Mouse (Mus musculus) liver, embryonic 16.5 days (tissue): ENCODE measurements at regions not wholly inside any gene's neighbourhood (a gene's known extent, or its start where the extent isn't known, plus 50 kb on each side); places are given as distances from the start of the nearest gene placed in this dataset.

Source experiments
- ATAC-seq: fragments of 200-750 bp; cut with Nextera tagmentation; 2 replicates; pipeline ENCODE4 v1.8.0; 2017; ENCODE audit warnings: low read depth, mild to moderate bottlenecking, moderate number of reproducible peaks, moderate library complexity
- H3K27ac ChIP-seq: fragments of 300-500 bp; sonication (generic); 2 replicates; pipeline ENCODE4 v1.5.1; 2014; ENCODE audit warnings: mild to moderate bottlenecking, low read length
- H3K27me3 ChIP-seq: fragments of 300-500 bp; sonication (generic); 2 replicates; pipeline ENCODE4 v1.6.1; 2014; ENCODE audit warnings: low read depth, low read length, mixed read lengths; ENCODE audit not compliant: control insufficient read depth, insufficient read depth
- H3K36me3 ChIP-seq: fragments of 300-500 bp; sonication (generic); 2 replicates; pipeline ENCODE4 v1.6.1; 2014; ENCODE audit warnings: mild to moderate bottlenecking; ENCODE audit not compliant: control insufficient read depth, insufficient read depth
- H3K4me1 ChIP-seq: fragments of 300-500 bp; sonication (generic); 2 replicates; pipeline ENCODE4 v1.6.1; 2014; ENCODE audit warnings: low read depth, low read length, mixed read lengths; ENCODE audit not compliant: control insufficient read depth
- H3K4me2 ChIP-seq: fragments of 300-500 bp; sonication (generic); 2 replicates; pipeline ENCODE4 v1.6.1; 2014; ENCODE audit warnings: low read depth, low read length, mixed read lengths
- H3K4me3 ChIP-seq: fragments of 300-500 bp; sonication (generic); 2 replicates; pipeline ENCODE4 v1.5.1; 2014; ENCODE audit warnings: low read depth, mild to moderate bottlenecking, low read length
- H3K9ac ChIP-seq: fragments of 300-500 bp; sonication (generic); 2 replicates; pipeline ENCODE4 v1.6.1; 2014; ENCODE audit warnings: low read depth, low read length
- H3K9me3 ChIP-seq: fragments of 300-500 bp; sonication (generic); replicated peaks from 2 replicates; pipeline ENCODE4 v1.6.1; 2016; ENCODE audit warnings: low read length; ENCODE audit not compliant: control insufficient read depth
- WGBS: fragments of 180-500 bp; shearing (Covaris S2); extraction: QIAGEN DNeasy Blood & Tissue Kit; methylation state at CpG from one replicate; pipeline ENCODE4 v1.1.7; 2014; ENCODE audit not compliant: insufficient replicate concordance; 5-methylcytosine and 5-hydroxymethylcytosine counted together

DNA sequence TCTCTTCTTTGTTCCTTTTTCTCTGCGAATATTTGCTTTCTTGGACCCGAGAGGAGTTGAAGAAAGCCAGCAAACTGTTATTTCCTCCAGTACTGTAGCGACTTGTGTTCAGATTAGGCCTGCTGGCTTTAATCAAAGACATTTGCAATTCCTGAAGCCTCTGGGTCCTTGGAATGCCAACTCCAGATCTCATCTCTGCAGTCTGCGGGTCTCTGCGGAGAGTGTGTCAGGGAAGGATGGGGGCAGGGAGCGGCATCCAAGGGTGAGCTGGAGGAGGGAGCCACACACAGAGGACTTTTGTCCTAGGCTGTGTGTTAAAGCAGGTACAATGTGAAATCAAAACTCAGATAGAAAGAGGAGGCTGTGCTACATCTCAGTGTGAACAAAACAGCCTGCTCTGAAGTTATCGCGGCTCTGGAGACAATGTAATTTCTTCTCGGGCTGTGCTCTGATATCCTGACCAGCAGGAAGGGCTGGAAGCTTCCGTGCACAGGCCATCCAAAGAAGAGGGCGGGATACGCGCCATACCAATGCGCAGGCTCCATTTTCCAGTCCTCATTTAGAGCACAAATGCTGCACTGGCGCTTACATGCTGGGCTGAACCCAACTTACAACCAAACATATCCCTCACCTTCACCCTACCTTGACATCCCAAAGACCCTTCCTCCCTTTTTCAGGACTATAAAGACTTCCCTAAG is 71.1 kb upstream of the Cadm1 start:
- Histone ChIP-seq H3K9ac (no peak overlapping the region), H3K4me1 (no peaks in the 10 kb centered on the region), H3K27me3 (no peaks in the 10 kb centered on the region), H3K36me3 (no peaks in the 10 kb centered on the region), H3K9me3 (no peaks in the 10 kb centered on the region), H3K4me3 (no peak overlapping the region), H3K4me2 (no peak overlapping the region), H3K27ac (no peak overlapping the region)
- ATAC-seq = no peak
- WGBS = 50% methylated on average over 15 of the region's 15 CpGs

DNA sequence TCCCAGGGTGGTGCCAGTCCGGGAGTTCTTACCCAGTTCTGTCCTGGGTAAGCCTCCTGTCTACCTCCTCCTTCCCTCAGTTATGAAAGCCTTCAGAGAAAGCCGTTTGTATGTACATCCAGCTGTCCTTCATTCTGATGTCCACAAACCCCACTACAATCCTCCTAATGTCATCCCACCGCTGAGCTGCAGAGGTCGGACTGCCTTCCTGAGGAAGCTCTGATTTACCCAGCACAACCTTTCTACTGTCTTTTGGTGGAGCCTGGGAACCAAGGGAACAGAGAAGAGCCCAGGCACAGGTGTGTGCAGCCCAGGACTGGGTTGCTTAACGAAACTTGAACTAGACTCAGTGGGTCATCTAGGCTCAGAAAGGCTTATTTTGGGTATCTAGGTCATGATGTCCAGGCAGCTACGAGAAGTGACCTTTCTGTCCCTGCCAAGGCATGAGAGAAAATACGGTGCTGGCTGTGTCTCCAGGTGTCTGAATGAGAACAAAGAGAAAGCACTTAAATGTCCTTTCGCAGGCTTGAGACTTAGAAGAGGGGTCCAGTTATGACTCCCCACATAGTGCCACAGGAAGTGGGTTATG is 70.4 kb upstream of the Cadm1 start:
- H3K4me1 ChIP-seq = no peaks in the 10 kb centered on the region
- H3K4me3 ChIP-seq = no peak overlapping the region
- ATAC-seq = no peak
- no peaks in the 10 kb centered on the region for H3K27me3 ChIP-seq
- H3K9ac ChIP-seq = no peak overlapping the region
- H3K4me2 ChIP-seq = no peak overlapping the region
- H3K9me3 ChIP-seq = no peaks in the 10 kb centered on the region
- H3K27ac ChIP-seq = no peak overlapping the region
- H3K36me3 ChIP-seq = no peaks in the 10 kb centered on the region
- 53% methylated on average over 8 of the region's 8 CpGs for WGBS

DNA sequence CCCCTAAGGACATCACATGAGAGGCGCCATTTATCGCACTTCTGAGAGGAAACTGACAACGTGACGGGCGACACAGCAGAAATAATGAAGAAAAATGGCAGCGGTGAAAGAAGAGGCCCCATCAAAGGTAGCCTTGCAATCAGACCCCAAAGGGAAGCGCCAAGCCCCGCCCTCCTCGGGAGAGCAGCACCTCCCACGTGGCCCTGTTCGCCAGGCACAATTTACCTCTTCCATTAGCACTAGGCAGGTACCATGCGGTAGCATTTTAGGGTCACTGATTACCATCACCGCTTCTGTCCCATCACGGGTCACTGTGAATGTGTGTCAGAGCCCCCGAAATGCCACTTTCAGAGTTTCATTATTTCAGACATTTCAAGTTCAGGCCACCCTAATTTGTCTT is 69.7 kb upstream of the Cadm1 start:
- Histone ChIP-seq H3K9me3 (no peaks in the 10 kb centered on the region), H3K4me3 (no peak overlapping the region), H3K27me3 (no peaks in the 10 kb centered on the region), H3K27ac (no peak overlapping the region), H3K9ac (no peak overlapping the region), H3K4me2 (no peak overlapping the region), H3K36me3 (no peaks in the 10 kb centered on the region), H3K4me1 (no peaks in the 10 kb centered on the region)
- WGBS = 69% methylated on average over 15 of the region's 15 CpGs
- ATAC-seq = no peak

- 35% methylated on average over 3 of the region's 3 CpGs for WGBS
- no peaks in the 10 kb centered on the region for H3K9me3 ChIP-seq
- no peaks in the 10 kb centered on the region for H3K27me3 ChIP-seq
- H3K4me2 ChIP-seq = no peak overlapping the region
- H3K4me1 ChIP-seq = no peaks in the 10 kb centered on the region
- ATAC-seq = no peak
- H3K4me3 ChIP-seq = no peak overlapping the region
- H3K36me3 ChIP-seq = no peaks in the 10 kb centered on the region
- no peak overlapping the region for H3K9ac ChIP-seq
- no peak overlapping the region for H3K27ac ChIP-seq
Observed at GRCm38 (mm10) chr9:47461915-47462314, 68.1 kb upstream of the Cadm1 start.

DNA sequence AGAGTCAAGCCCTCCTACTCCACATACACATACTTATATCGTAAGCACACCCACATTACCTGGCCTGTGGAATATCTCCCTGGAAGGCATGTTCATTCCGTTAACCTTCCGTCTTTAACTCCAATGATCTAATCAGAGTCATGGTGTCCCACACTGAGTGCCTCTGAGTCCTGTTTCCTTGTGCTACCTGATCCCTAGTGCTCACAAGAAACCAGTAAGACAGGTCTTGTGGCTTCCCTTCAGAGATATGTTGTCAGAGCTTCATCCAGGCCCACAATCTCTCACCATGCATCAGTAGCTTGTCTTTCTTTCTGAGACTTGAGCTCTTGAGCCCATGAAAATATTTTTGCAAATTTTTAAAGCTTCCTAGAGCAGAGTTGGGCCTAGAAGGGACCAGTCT is 63.2 kb upstream of the Cadm1 start:
- 72% methylated on average over 3 of the region's 3 CpGs for WGBS
- H3K27me3 ChIP-seq = no peaks in the 10 kb centered on the region
- no peaks in the 10 kb centered on the region for H3K36me3 ChIP-seq
- no peak overlapping the region for H3K27ac ChIP-seq
- H3K4me2 ChIP-seq = no peak overlapping the region
- no peak overlapping the region for H3K4me3 ChIP-seq
- no peaks in the 10 kb centered on the region for H3K9me3 ChIP-seq
- no peak for ATAC-seq
- H3K9ac ChIP-seq = no peak overlapping the region
- no peaks in the 10 kb centered on the region for H3K4me1 ChIP-seq

DNA sequence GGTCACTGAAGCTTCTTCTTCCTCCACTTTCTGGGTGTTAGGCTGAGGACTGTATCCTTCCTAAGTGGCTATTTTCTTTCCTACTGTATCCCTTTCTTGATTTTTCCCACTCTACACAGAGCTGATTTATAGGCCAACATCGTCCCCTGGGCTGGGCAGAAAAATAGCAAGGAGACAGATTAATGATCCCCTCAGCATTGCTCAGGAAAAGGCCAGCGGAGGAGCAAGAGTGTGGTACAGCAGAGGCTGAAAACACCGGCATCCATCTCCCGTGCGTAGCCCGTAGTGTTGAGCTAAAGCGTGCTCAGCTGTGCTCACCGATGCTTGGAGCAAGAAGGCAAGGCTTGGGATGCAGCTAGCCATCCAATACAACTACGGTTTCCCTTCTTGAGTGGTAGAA is 62.2 kb upstream of the Cadm1 start:
- Histone ChIP-seq H3K4me2 (no peak overlapping the region), H3K36me3 (no peaks in the 10 kb centered on the region), H3K4me3 (no peak overlapping the region), H3K9ac (no peak overlapping the region), H3K4me1 (no peaks in the 10 kb centered on the region), H3K9me3 (no peaks in the 10 kb centered on the region), H3K27me3 (no peaks in the 10 kb centered on the region), H3K27ac (no peak overlapping the region)
- ATAC-seq = no peak
- 73% methylated on average over 9 of the region's 9 CpGs for WGBS

DNA sequence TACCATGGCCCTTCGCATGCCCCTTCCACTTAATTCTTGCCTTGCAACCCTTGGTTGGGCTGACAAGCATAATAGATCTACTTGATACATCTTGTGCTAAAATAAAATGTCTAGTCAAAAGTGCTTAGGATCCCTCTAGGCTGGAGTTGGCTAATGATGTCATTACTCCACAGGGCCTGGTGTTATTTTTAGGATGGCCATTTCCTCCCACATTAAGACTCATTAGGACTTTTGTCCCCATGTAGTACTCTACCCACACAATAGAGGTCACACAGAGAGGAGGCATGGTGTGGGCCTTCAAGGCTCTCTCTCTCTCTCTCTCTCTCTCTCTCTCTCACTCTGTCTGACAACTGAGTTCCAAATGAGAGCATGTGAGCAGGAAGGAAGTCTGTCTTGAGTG is 60.4 kb upstream of the Cadm1 start:
- Histone ChIP-seq H3K27me3 (no peaks in the 10 kb centered on the region), H3K4me1 (no peaks in the 10 kb centered on the region), H3K36me3 (no peaks in the 10 kb centered on the region), H3K4me3 (no peak overlapping the region), H3K9me3 (no peaks in the 10 kb centered on the region), H3K9ac (no peak overlapping the region), H3K27ac (no peak overlapping the region), H3K4me2 (no peak overlapping the region)
- ATAC-seq = no peak
- WGBS = 53% methylated on average over 1 of the region's 1 CpGs

GRCm38 (mm10) chr9:47470741-47471140 is 59.2 kb upstream of the Cadm1 start:
- H3K4me3 ChIP-seq = no peak overlapping the region
- ATAC-seq = no peak
- 30% methylated on average over 1 of the region's 1 CpGs for WGBS

DNA sequence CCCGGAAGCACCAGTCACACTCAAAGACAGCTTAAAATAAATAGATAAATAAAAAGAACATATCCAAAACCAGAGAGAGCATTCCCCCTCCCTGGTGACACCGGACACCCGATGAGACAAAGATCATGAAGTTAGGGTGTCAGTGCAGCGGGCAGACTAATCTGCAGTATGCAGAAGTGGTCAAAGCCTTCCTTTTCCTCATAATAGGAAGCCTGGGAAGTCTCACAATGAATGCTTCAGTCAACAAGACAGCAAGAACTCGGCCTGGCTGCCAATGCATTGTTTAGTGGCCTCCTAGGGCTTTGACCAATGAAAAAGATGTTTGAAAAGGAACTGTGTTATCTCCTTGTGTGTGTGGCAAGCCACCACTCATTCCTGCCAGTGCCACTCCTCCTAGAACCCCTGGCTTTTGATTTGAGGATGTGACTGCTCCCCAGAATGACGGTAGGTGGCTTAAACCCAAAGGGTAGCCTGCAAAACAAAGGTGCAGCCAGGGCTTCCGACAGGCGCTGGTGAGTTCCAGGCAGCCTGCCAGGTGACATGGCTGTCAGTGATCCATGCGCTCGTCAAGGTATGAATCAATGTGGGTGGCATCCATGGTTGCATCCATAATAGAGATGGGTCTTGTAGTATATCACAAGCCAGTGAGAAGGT is 58.1 kb upstream of the Cadm1 start:
- H3K4me1 ChIP-seq = no peaks in the 10 kb centered on the region
- H3K4me3 ChIP-seq = no peak overlapping the region
- H3K27ac ChIP-seq = no peak overlapping the region
- H3K9me3 ChIP-seq = no peaks in the 10 kb centered on the region
- no peak overlapping the region for H3K4me2 ChIP-seq
- H3K36me3 ChIP-seq = no peaks in the 10 kb centered on the region
- no peak for ATAC-seq
- H3K9ac ChIP-seq = no peak overlapping the region
- H3K27me3 ChIP-seq = no peaks in the 10 kb centered on the region
- 34% methylated on average over 10 of the region's 10 CpGs for WGBS

More at GRCm38 (mm10) chr9:47470741-47471140, 59.2 kb upstream of the Cadm1 start:
- Histone ChIP-seq H3K4me1 (no peaks in the 10 kb centered on the region), H3K4me2 (no peak overlapping the region), H3K27ac (no peak overlapping the region), H3K36me3 (no peaks in the 10 kb centered on the region), H3K9ac (no peak overlapping the region), H3K9me3 (no peaks in the 10 kb centered on the region), H3K27me3 (no peaks in the 10 kb centered on the region)
